Mouse (Mus musculus) CH12.LX (cell line): ENCODE data around the gene Gm6583. TPM values are rescaled to one million over a fixed set of nuclear protein-coding genes. Genes with fewer than 3 reads are reported as not detected.

Experiments used
- DNase-seq: peaks from one replicate; pipeline ENCODE4 v3.0.0-alpha.2; 2013; ENCODE audit errors: extremely low read depth
- H3K27ac ChIP-seq: 2 replicates; pipeline ENCODE4 v1.5.1; 2012; ENCODE audit warnings: low read depth, mild to moderate bottlenecking, control low read depth, moderate library complexity; ENCODE audit not compliant: insufficient read depth
- H3K27me3 ChIP-seq: replicated peaks from 2 replicates; pipeline ENCODE3; 2012; ENCODE audit warnings: inconsistent platforms
- H3K36me3 ChIP-seq, 2 experiments: replicated peaks in 1 of 2; 2 replicates each; pipeline versions ENCODE3 to v1.6.1; 2012; ENCODE audit warnings: inconsistent platforms in 1 of 2, low read length in 1 of 2, mild to moderate bottlenecking in 1 of 2, mixed read lengths in 1 of 2, moderate library complexity in 1 of 2; ENCODE audit not compliant: control insufficient read depth in 1 of 2, insufficient read depth in 1 of 2
- H3K4me1 ChIP-seq, 2 experiments: 2 replicates each; pipeline ENCODE4 v1.6.1; 2012; ENCODE audit warnings: inconsistent platforms in 1 of 2, moderate library complexity in 1 of 2; ENCODE audit not compliant: insufficient read depth in 2 of 2, control insufficient read depth in 1 of 2
- H3K4me2 ChIP-seq: 2 replicates; pipeline ENCODE4 v1.6.1; 2012; ENCODE audit warnings: low read depth, mild to moderate bottlenecking, control low read depth; ENCODE audit not compliant: poor library complexity, insufficient read depth, severe bottlenecking
- H3K4me3 ChIP-seq, 3 experiments: fragments of 150-350 bp in 1 of 3; sonication (generic) in 1 of 3; replicated peaks in 1 of 3; 2 replicates each; pipeline versions ENCODE3 to v1.5.1; 2011 to 2012; ENCODE audit warnings: low read depth in 2 of 3, low read length in 2 of 3, mild to moderate bottlenecking in 2 of 3, moderate library complexity in 2 of 3, control low read depth in 1 of 3, improper control_type of control experiment in 1 of 3, inconsistent platforms in 1 of 3, mixed read lengths in 1 of 3; ENCODE audit not compliant: poor library complexity in 1 of 3
- H3K79me2 ChIP-seq: replicated peaks from 2 replicates; pipeline ENCODE4 v1.6.1; 2012; ENCODE audit warnings: mild to moderate bottlenecking, moderate library complexity; ENCODE audit not compliant: control insufficient read depth, poor library complexity, insufficient read depth, severe bottlenecking; ENCODE audit errors: extremely low read depth
- H3K9ac ChIP-seq: 2 replicates; pipeline ENCODE4 v1.6.1; 2012; ENCODE audit warnings: low read depth, mild to moderate bottlenecking, control low read depth, moderate library complexity; ENCODE audit not compliant: insufficient read depth
- H3K9me3 ChIP-seq: replicated peaks from 2 replicates; pipeline ENCODE3; 2012; ENCODE audit warnings: low read length, inconsistent platforms, mixed read lengths
- CHD1 ChIP-seq: IDR thresholded peaks from 2 replicates; pipeline ENCODE4 v1.6.1; 2012; ENCODE audit warnings: low read depth, low read length, improper control_type of control experiment, inconsistent platforms
- CHD2 ChIP-seq: IDR thresholded peaks from 2 replicates; pipeline ENCODE4 v1.6.1; 2011; ENCODE audit warnings: low read length, improper control_type of control experiment
- CTCF ChIP-seq, 2 experiments: IDR thresholded peaks in 1 of 2; conservative IDR thresholded peaks in 1 of 2; 2 replicates each; pipeline ENCODE4 v1.5.1; 2011 to 2012; ENCODE audit warnings: low read depth in 2 of 2, low read length in 2 of 2, improper control_type of control experiment in 1 of 2, inconsistent platforms in 1 of 2, mild to moderate bottlenecking in 1 of 2, moderate library complexity in 1 of 2
- E2F4 ChIP-seq: IDR thresholded peaks from 2 replicates; pipeline ENCODE4 v1.6.1; 2011; ENCODE audit warnings: low read depth, low read length, improper control_type of control experiment; ENCODE audit not compliant: insufficient replicate concordance
- EP300 ChIP-seq: IDR thresholded peaks from 2 replicates; pipeline ENCODE4 v1.6.1; 2011; ENCODE audit warnings: low read length, improper control_type of control experiment
- ETS1 ChIP-seq: conservative IDR thresholded peaks from 2 replicates; pipeline ENCODE4 v1.6.1; 2012; ENCODE audit warnings: low read depth, mild to moderate bottlenecking, inconsistent platforms, low read length, improper control_type of control experiment, moderate library complexity
- GABPA ChIP-seq: IDR thresholded peaks from 2 replicates; pipeline ENCODE4 v1.6.1; 2012; ENCODE audit warnings: low read depth, low read length, improper control_type of control experiment, inconsistent platforms; ENCODE audit not compliant: insufficient replicate concordance
- HCFC1 ChIP-seq: IDR thresholded peaks from 2 replicates; pipeline ENCODE4 v1.6.1; 2012; ENCODE audit warnings: low read depth, mild to moderate bottlenecking, inconsistent platforms, low read length, improper control_type of control experiment
- JUN ChIP-seq: IDR thresholded peaks from 2 replicates; pipeline ENCODE4 v1.6.1; 2011; ENCODE audit warnings: low read depth, mild to moderate bottlenecking, low read length, improper control_type of control experiment, moderate library complexity; ENCODE audit not compliant: insufficient read depth
- JUND ChIP-seq: conservative IDR thresholded peaks from 2 replicates; pipeline ENCODE4 v1.6.1; 2011; ENCODE audit warnings: low read depth, low read length, improper control_type of control experiment
- KAT2A ChIP-seq: IDR thresholded peaks from 2 replicates; pipeline ENCODE4 v1.6.1; 2012; ENCODE audit warnings: low read length, improper control_type of control experiment, inconsistent platforms; ENCODE audit not compliant: insufficient replicate concordance
- MAX ChIP-seq: IDR thresholded peaks from 2 replicates; pipeline ENCODE4 v1.6.1; 2011; ENCODE audit warnings: low read length, improper control_type of control experiment
- MEF2A ChIP-seq: IDR thresholded peaks from 2 replicates; pipeline ENCODE4 v1.6.1; 2014; ENCODE audit warnings: low read depth, mild to moderate bottlenecking, inconsistent platforms, low read length, improper control_type of control experiment, borderline replicate concordance
- MYC ChIP-seq: IDR thresholded peaks from 2 replicates; pipeline ENCODE4 v1.6.1; 2011; ENCODE audit warnings: low read depth, mild to moderate bottlenecking, improper control_type of control experiment, low read length
- NELFE ChIP-seq: IDR thresholded peaks from 2 replicates; pipeline ENCODE4 v1.6.1; 2011; ENCODE audit warnings: low read depth, low read length, improper control_type of control experiment
- PAX5 ChIP-seq: IDR thresholded peaks from 2 replicates; pipeline ENCODE4 v1.6.1; 2012; ENCODE audit warnings: low read length, inconsistent platforms, mixed read lengths
- POLR2A ChIP-seq: IDR thresholded peaks from 2 replicates; pipeline ENCODE4 v1.6.1; 2011; ENCODE audit warnings: low read depth, mild to moderate bottlenecking, improper control_type of control experiment, low read length
- POLR2AphosphoS2 ChIP-seq: IDR thresholded peaks from 2 replicates; pipeline ENCODE4 v1.6.1; 2011; ENCODE audit warnings: low read depth, low read length, improper control_type of control experiment
- RCOR1 ChIP-seq: conservative IDR thresholded peaks from 2 replicates; pipeline ENCODE4 v1.6.1; 2012; ENCODE audit warnings: low read depth, mild to moderate bottlenecking, inconsistent platforms, low read length, improper control_type of control experiment
- SIN3A ChIP-seq: IDR thresholded peaks from 2 replicates; pipeline ENCODE4 v1.6.1; 2012; ENCODE audit warnings: low read length, improper control_type of control experiment, inconsistent platforms
- TBP ChIP-seq: conservative IDR thresholded peaks from 2 replicates; pipeline ENCODE4 v1.6.1; 2011; ENCODE audit warnings: low read depth, low read length, improper control_type of control experiment
- TCF12 ChIP-seq: IDR thresholded peaks from 2 replicates; pipeline ENCODE4 v1.6.1; 2014; ENCODE audit warnings: low read depth, mild to moderate bottlenecking, inconsistent platforms, low read length, improper control_type of control experiment
- UBTF ChIP-seq: IDR thresholded peaks from 2 replicates; pipeline ENCODE4 v1.6.1; 2012; ENCODE audit warnings: low read depth, mild to moderate bottlenecking, inconsistent platforms, low read length, improper control_type of control experiment, moderate library complexity
- USF2 ChIP-seq: conservative IDR thresholded peaks from 2 replicates; pipeline ENCODE4 v1.6.1; 2011; ENCODE audit warnings: low read depth, low read length, improper control_type of control experiment
- ZC3H11A ChIP-seq: IDR thresholded peaks from 2 replicates; pipeline ENCODE4 v1.6.1; 2012; ENCODE audit warnings: low read depth, mild to moderate bottlenecking, inconsistent platforms, low read length, improper control_type of control experiment
- ZKSCAN1 ChIP-seq: IDR thresholded peaks from 2 replicates; pipeline ENCODE4 v1.6.1; 2012; ENCODE audit warnings: low read depth, inconsistent platforms, low read length, improper control_type of control experiment, borderline replicate concordance
- ZMIZ1 ChIP-seq: IDR thresholded peaks from 2 replicates; pipeline ENCODE4 v1.6.1; 2012; ENCODE audit warnings: low read depth, mild to moderate bottlenecking, inconsistent platforms, low read length, improper control_type of control experiment
- dilution Hi-C: fragments of 300-500 bp; cut with MboI; formaldehyde crosslinking; loops from 2 replicates; pipeline ENCODE4 v1.14.3; 2020; ENCODE audit warnings: low sequenced_read_pairs; ENCODE audit not compliant: extremely low pct_unique_long_range_greater_than_20kb, extremely low pct_ligation_motif_present
- in situ Hi-C: fragments of 300-500 bp; cut with MboI; formaldehyde crosslinking; loops from 3 replicates; pipeline ENCODE4 v1.14.3; 2019; ENCODE audit warnings: low sequenced_read_pairs, low pct_ligation_motif_present, low pct_unique_long_range_greater_than_20kb, mixed read lengths
- polyA plus RNA-seq: library from polyadenylated mRNA; unstranded; fragments of >175 nt; gene quantifications from 2 replicates; pipeline ENCODE4 v1.2.1, GENCODE M21; 2012; ENCODE audit warnings: low read depth; ENCODE audit not compliant: insufficient read length
- total RNA-seq, 2 experiments: library from RNA; depleted of rRNA; stranded (reverse); fragments of 300-350 nt in 1 of 2; fragments of >200 nt in 1 of 2; gene quantifications; 2 replicates each; pipeline ENCODE4 v1.2.3; 2012 to 2014

Gene Gm6583
- total and polyA plus RNA-seq, 3 experiments: not detected

- Histone ChIP-seq H3K9ac (peak overlapping the region; percentile 56), H3K9me3 (peaks cover 4% of the 10 kb centered on the region), H3K27ac (no peak overlapping the region), H3K27me3 (peaks cover 17% of the 10 kb centered on the region), H3K79me2 (peaks cover 17% of the 10 kb centered on the region), H3K36me3 (peaks cover 36 to 42% of the 10 kb centered on the region in 2 experiments), H3K4me3 (peak overlapping the region; percentile 84 to 100 (median 85)), H3K4me1 (peaks cover 3 to 27% of the 10 kb centered on the region in 2 experiments; a peak in 3 of 4 replicates), H3K4me2 (peak overlapping the region; percentile 90)
- TF ChIP-seq EP300: no peak
- no peak for TF ChIP-seq JUND
- TF ChIP-seq USF2: no peak
- no peak for TF ChIP-seq ZC3H11A
- no peak for TF ChIP-seq GABPA
- no peak for TF ChIP-seq HCFC1
- TF ChIP-seq UBTF: no peak
- no peak for TF ChIP-seq JUN
- no peak for TF ChIP-seq CHD1
- TF ChIP-seq ZKSCAN1: no peak
- TF ChIP-seq POLR2AphosphoS2: no peak
- dilution Hi-C loops (no loop called here), in situ Hi-C loops (loop anchor here (10.0 kb wide), 1 partner anchor 52 kb away; the partner anchor contains the start of gene Tpst2)
- no peak for DNase-seq
Observed at GRCm38 (mm10) chr5:112326446-112327009, 29.3 kb downstream of the Gm6583 start.

- in situ Hi-C loops: loop anchor here (10.0 kb wide), 1 partner anchor 51 kb away; the partner anchor contains the start of gene Tpst2
- Histone ChIP-seq H3K79me2 (peaks cover 17% of the 10 kb centered on the region), H3K4me3 (peak within 1 kb of the TSS; percentile 84 to 100 (median 85)), H3K27ac (peak within 1 kb of the TSS; percentile 21; the same call in 1 of the 2 replicates), H3K27me3 (peaks cover 22% of the 10 kb centered on the region), H3K4me2 (peak within 1 kb of the TSS; percentile 90), H3K9ac (peak within 1 kb of the TSS; percentile 56), H3K9me3 (peaks cover 4% of the 10 kb centered on the region), H3K4me1 (peaks cover 3 to 27% of the 10 kb centered on the region in 2 experiments; a peak in 3 of 4 replicates), H3K36me3 (peaks cover 28 to 35% of the 10 kb centered on the region in 2 experiments)
- dilution Hi-C loops: no loop called here
- peak; percentile 93 for DNase-seq
- TF ChIP-seq GABPA: peak; percentile 88
- no peak for TF ChIP-seq ETS1
- no peak for TF ChIP-seq UBTF
- TF ChIP-seq SIN3A: peak; percentile 99
- TF ChIP-seq JUND: no peak
- no peak; the same call in 1 of the 2 replicates for TF ChIP-seq POLR2AphosphoS2
- TF ChIP-seq USF2: no peak
- TF ChIP-seq MEF2A: peak; percentile 54; the same call in 1 of the 2 replicates
- TF ChIP-seq NELFE: peak; percentile 74
- TF ChIP-seq MYC: no peak
- peak; percentile 87 for TF ChIP-seq POLR2A
- TF ChIP-seq RCOR1: no peak
- TF ChIP-seq ZC3H11A: no peak
- TF ChIP-seq CTCF (conservative IDR thresholded peaks at IDR 0.05 in 1 of 2, IDR thresholded peaks at IDR 0.05 in 1 of 2; ENCODE audit: low read depth in 2 of 2, low read length in 2 of 2): no peak
- TF ChIP-seq CHD2: peak; percentile 67; the same call in 1 of the 2 replicates
- no peak for TF ChIP-seq PAX5
- TF ChIP-seq E2F4: no peak
- TF ChIP-seq ZMIZ1: no peak; the same call in 1 of the 2 replicates
- peak; percentile 97 for TF ChIP-seq HCFC1
- TF ChIP-seq MAX: peak; percentile 35; the same call in 1 of the 2 replicates
- TF ChIP-seq EP300: no peak
- 0 out of 2 replicates have a peak, but pooled peaks have one; percentile 36 for TF ChIP-seq TBP
- TF ChIP-seq KAT2A: peak; percentile 88; the same call in 1 of the 2 replicates
- peak; percentile 85 for TF ChIP-seq TCF12
Observed at GRCm38 (mm10) chr5:112325546-112326445, 30.0 kb downstream of the Gm6583 start, which contains the start of gene Tfip11. Tfip11 (plus strand) TSS chr5:112326358.
